Mouse (Mus musculus) midbrain, embryonic 13.5 days (tissue): ENCODE results near the gene Mcidas. TPM values are rescaled to one million over a fixed set of nuclear protein-coding genes. Genes with fewer than 3 reads are reported as not detected.
A peak's percentile ranks its signal among the peaks of the same experiment; 100 is the strongest.

Experiments
- ATAC-seq: fragments of 200-750 bp; cut with Nextera tagmentation; 2 replicates; pipeline ENCODE4 v1.8.0; 2017; ENCODE audit warnings: mild to moderate bottlenecking, moderate TSS enrichment, moderate library complexity
- H3K27ac ChIP-seq: fragments of 300-500 bp; sonication (generic); 2 replicates; pipeline ENCODE4 v1.5.1; 2015; ENCODE audit warnings: inconsistent platforms, mild to moderate bottlenecking, moderate library complexity
- H3K27me3 ChIP-seq: fragments of 300-500 bp; sonication (generic); 2 replicates; pipeline ENCODE4 v1.6.1; 2015; ENCODE audit warnings: mild to moderate bottlenecking, inconsistent platforms
- H3K36me3 ChIP-seq: fragments of 300-500 bp; sonication (generic); 2 replicates; pipeline ENCODE4 v1.6.1; 2015; ENCODE audit warnings: mild to moderate bottlenecking, inconsistent platforms
- H3K4me1 ChIP-seq: fragments of 300-500 bp; sonication (generic); replicated peaks from 2 replicates; pipeline ENCODE4 v1.6.1; 2015; ENCODE audit warnings: inconsistent platforms
- H3K4me2 ChIP-seq: fragments of 300-500 bp; sonication (generic); replicated peaks from 2 replicates; pipeline ENCODE4 v1.6.1; 2015; ENCODE audit warnings: moderate library complexity, mild to moderate bottlenecking, inconsistent platforms
- H3K4me3 ChIP-seq: fragments of 300-500 bp; sonication (generic); replicated peaks from 2 replicates; pipeline ENCODE4 v1.5.1; 2015; ENCODE audit warnings: mild to moderate bottlenecking, inconsistent platforms
- H3K9ac ChIP-seq: fragments of 300-500 bp; sonication (generic); replicated peaks from 2 replicates; pipeline ENCODE4 v1.6.1; 2015; ENCODE audit warnings: mild to moderate bottlenecking, inconsistent platforms
- H3K9me3 ChIP-seq: fragments of 300-500 bp; sonication (generic); 2 replicates; pipeline ENCODE4 v1.6.1; 2016; ENCODE audit warnings: mild to moderate bottlenecking, inconsistent platforms
- WGBS: fragments of 180-500 bp; shearing (Covaris S2); methylation state at CpG from one replicate; pipeline ENCODE4 v1.1.7; 2015; 5-methylcytosine and 5-hydroxymethylcytosine counted together
- microRNA counts: library from miRNA; unstranded; fragments of <30 nt; microRNA quantifications from one replicate; lab custom pipeline; 2016
- microRNA-seq: library from miRNA; unstranded; fragments of <30 nt; microRNA quantifications from one replicate; pipeline ENCODE4, GENCODE M21; 2016
- polyA plus RNA-seq: library from polyadenylated mRNA; unstranded; fragments of >200 nt; fragmentation: Nextera tagmentation; extraction: Ambion mirVana; gene quantifications from 2 replicates; pipeline ENCODE4 v1.2.1, GENCODE M21; 2015

Gene Mcidas
- polyA plus RNA-seq, 1 experiment from 2014 or later = 0.89 TPM

- ATAC-seq = peak; percentile 91
- H3K4me1 ChIP-seq = peaks cover 10% of the 10 kb centered on the region
- H3K4me2 ChIP-seq = peak within 1 kb of the TSS; percentile 68
- no peaks in the 10 kb centered on the region for H3K36me3 ChIP-seq
- H3K27ac ChIP-seq = no peak within 1 kb of the TSS
- H3K9ac ChIP-seq = peak within 1 kb of the TSS; percentile 63
- no peaks in the 10 kb centered on the region for H3K27me3 ChIP-seq
- H3K4me3 ChIP-seq = peak within 1 kb of the TSS; percentile 49
- no peaks in the 10 kb centered on the region for H3K9me3 ChIP-seq
- WGBS = 6% methylated on average over 21 of the region's 21 CpGs
Observed at GRCm38 (mm10) chr13:113046211-113046883, 52.7 kb downstream of the Mcidas start, which contains the start of gene Gpx8. Gene Gpx8 (minus strand): TSS chr13:113046410.

- H3K4me1 ChIP-seq = peaks cover 10% of the 10 kb centered on the region
- H3K27me3 ChIP-seq = no peaks in the 10 kb centered on the region
- no peak overlapping the region for H3K9ac ChIP-seq
- H3K4me2 ChIP-seq = no peak overlapping the region
- no peaks in the 10 kb centered on the region for H3K9me3 ChIP-seq
- H3K36me3 ChIP-seq = no peaks in the 10 kb centered on the region
- no peak overlapping the region for H3K4me3 ChIP-seq
- ATAC-seq = peak; percentile 76
- H3K27ac ChIP-seq = no peak overlapping the region
Observed at GRCm38 (mm10) chr13:113047018-113047417, 53.4 kb downstream of the Mcidas start.

GRCm38 (mm10) chr13:113047647-113048046, 54.0 kb downstream of the Mcidas start:
- Histone ChIP-seq H3K27ac (no peak overlapping the region), H3K27me3 (no peaks in the 10 kb centered on the region), H3K9me3 (no peaks in the 10 kb centered on the region), H3K36me3 (no peaks in the 10 kb centered on the region), H3K4me1 (peaks cover 10% of the 10 kb centered on the region), H3K9ac (no peak overlapping the region), H3K4me3 (no peak overlapping the region), H3K4me2 (no peak overlapping the region)
- no peak; the same call in 1 of the 2 replicates for ATAC-seq
- 78% methylated on average over 3 of the region's 3 CpGs for WGBS

MicroRNAs within 50 kb of the gene (microRNA counts, 519-probe panel; counts per million panel counts)
- microRNA mmu-miR-449a (lab: Ali Mortazavi, UCI) = 2,958 counts per million, percentile 65 among the panel's probes with 10 or more counts
- microRNA mmu-miR-449b (lab: Ali Mortazavi, UCI) = 110 counts per million, percentile 56 among the panel's probes with 10 or more counts
- microRNA mmu-miR-449c (lab: Ali Mortazavi, UCI) = 110 counts per million, percentile 56 among the panel's probes with 10 or more counts

Small RNA genes lying within 50 kb of the gene (microRNA-seq; reads per million reads assigned to microRNA genes)
- gene Mir449a (902 reads per million, percentile 78 among the genes with 10 or more reads in this experiment), gene Mir449b (0.62 reads per million), gene Mir449c (0.82 reads per million)

Other genes starting within 250 kb of the Mcidas start
- 35.3 and 39.6 TPM in 2 replicates for gene Plpp1, start 193.1 kb upstream of the Mcidas start, polyA plus RNA-seq
- 73.2 and 76.6 TPM in 2 replicates for gene Mtrex, start 66.4 kb upstream of the Mcidas start, polyA plus RNA-seq
- 32.1 and 33.2 TPM in 2 replicates for gene Dhx29, start 66.4 kb upstream of the Mcidas start, polyA plus RNA-seq
- 0.66 and 2.4 TPM in 2 replicates for gene Ccno, start 6.0 kb upstream of the Mcidas start, polyA plus RNA-seq
- 0.35 and 0.50 TPM in 2 replicates for gene Cdc20b, start 41.3 kb downstream of the Mcidas start, polyA plus RNA-seq
- 65.2 and 68.5 TPM in 2 replicates for gene Gpx8, start 52.6 kb downstream of the Mcidas start, polyA plus RNA-seq
- not detected in 2 replicates for gene Gzma, start 107.1 kb downstream of the Mcidas start, polyA plus RNA-seq
- gene Esm1, start 215.8 kb downstream of the Mcidas start, polyA plus RNA-seq = 1.9 and 2.3 TPM in 2 replicates
- gene Gzmk, start 232.1 kb downstream of the Mcidas start, polyA plus RNA-seq = not detected in 2 replicates